Mouse (Mus musculus) MEL-GATA-1-ER (cell line): ENCODE results near the gene Dppa4.
"Not testable (repeated sequence)": the region's sequence is repeated elsewhere in the genome, so short reads cannot be mapped to it uniquely, and the experiment has no call there.

Experiments
- DNase-seq: peaks from one replicate; pipeline ENCODE4 v3.0.0-alpha.2; 2012; ENCODE audit warnings: low read depth; ENCODE audit errors: extremely low read depth

Dppa4 gene

GRCm38 (mm10) chr16:48283517-48283916, at the start of gene Dppa4:
Gene Dppa4 (plus strand): TSS chr16:48283733.
- no peak for DNase-seq

GRCm38 (mm10) chr16:48234999-48235398, 48.5 kb upstream of the Dppa4 start:
- no peak for DNase-seq

- DNase-seq: no peak
These were observed 45.9 kb upstream of the Dppa4 start for GRCm38 (mm10) chr16:48237676-48238075.

- no peak for DNase-seq
These were observed 36.4 kb upstream of the Dppa4 start for GRCm38 (mm10) chr16:48247044-48247661.

- peak; percentile 1 for DNase-seq
These were observed 30.7 kb upstream of the Dppa4 start for GRCm38 (mm10) chr16:48252824-48253223.

- no peak for DNase-seq
These were observed 28.9 kb upstream of the Dppa4 start for GRCm38 (mm10) chr16:48254584-48254983.

- no peak for DNase-seq
These were observed 24.0 kb upstream of the Dppa4 start for GRCm38 (mm10) chr16:48259519-48259918.

GRCm38 (mm10) chr16:48262901-48263300, 20.6 kb upstream of the Dppa4 start:
- DNase-seq: no peak

- no peak for DNase-seq
These were observed 17.7 kb upstream of the Dppa4 start for GRCm38 (mm10) chr16:48265856-48266255.

GRCm38 (mm10) chr16:48276940-48277339, 6.6 kb upstream of the Dppa4 start:
- DNase-seq: no peak

GRCm38 (mm10) chr16:48280883-48281282, 2.6 kb upstream of the Dppa4 start:
- no peak for DNase-seq

- DNase-seq: no peak
These were observed 732 bp upstream of the Dppa4 start for GRCm38 (mm10) chr16:48282801-48283200.

GRCm38 (mm10) chr16:48285517-48285916, 2.0 kb downstream of the Dppa4 start:
- DNase-seq: no peak

- no peak for DNase-seq
These were observed 14.0 kb downstream of the Dppa4 start for GRCm38 (mm10) chr16:48297384-48298136.

GRCm38 (mm10) chr16:48299884-48300283, 16.4 kb downstream of the Dppa4 start:
- no peak for DNase-seq

GRCm38 (mm10) chr16:48303509-48303908, 20.0 kb downstream of the Dppa4 start, which contains the start of gene Dppa2:
Gene Dppa2 (plus strand): TSS chr16:48303908.
- no peak for DNase-seq

- no peak for DNase-seq
These were observed 20.4 kb downstream of the Dppa4 start for GRCm38 (mm10) chr16:48303983-48304382.

GRCm38 (mm10) chr16:48308916-48309315, 25.4 kb downstream of the Dppa4 start:
- not testable (repeated sequence) for DNase-seq

- DNase-seq: no peak
These were observed 26.5 kb downstream of the Dppa4 start for GRCm38 (mm10) chr16:48309912-48310630.

GRCm38 (mm10) chr16:48315294-48315693, 31.8 kb downstream of the Dppa4 start:
- no peak for DNase-seq

- DNase-seq: no peak
These were observed 37.2 kb downstream of the Dppa4 start for GRCm38 (mm10) chr16:48320781-48321180.

- no peak for DNase-seq
These were observed 39.6 kb downstream of the Dppa4 start for GRCm38 (mm10) chr16:48323133-48323532.
